Mouse (Mus musculus): ENCODE measurements around the gene Gramd4. TPM values are rescaled to one million over a fixed set of nuclear protein-coding genes. Genes with fewer than 3 reads are reported as not detected.

Gramd4 gene
- polyA plus RNA-seq, 1 experiment from 2014 or later = 18.7 TPM

DNA sequence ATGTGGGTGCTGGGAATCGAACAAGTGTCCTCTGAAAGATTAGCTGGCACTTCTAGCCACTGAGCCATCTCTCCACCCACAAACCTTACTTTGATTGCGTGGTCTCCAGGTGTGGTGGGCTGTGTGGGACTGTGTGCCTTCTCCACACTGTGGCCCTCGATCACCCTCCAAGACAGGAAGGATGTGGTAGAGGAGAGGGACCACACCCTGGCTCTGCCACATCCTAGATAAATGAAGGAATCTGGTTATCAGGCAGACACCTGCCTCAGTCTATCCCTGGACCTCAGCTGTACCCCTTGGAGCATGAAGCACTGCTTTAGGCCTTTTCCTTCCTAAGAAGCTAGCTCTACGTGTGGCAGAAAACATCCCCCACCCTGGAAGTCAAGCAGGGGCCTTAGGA, 65.9 kb downstream of the Gramd4 start:
- H3K27ac ChIP-seq (ENCODE audit: low read length) = no peak overlapping the region
- H3K9ac ChIP-seq (ENCODE audit: low read length) = no peak overlapping the region
- H3K4me2 ChIP-seq (ENCODE audit: low read depth, low read length) = no peak overlapping the region
- no peak overlapping the region for H3K4me3 ChIP-seq (ENCODE audit: low read length)
- 81% methylated on average over 4 of the region's 4 CpGs for WGBS
- ATAC-seq (replicated peaks; ENCODE audit: extremely low read depth, insufficient read depth, low FRiP score) = no peak
- no peaks in the 10 kb centered on the region for H3K9me3 ChIP-seq (replicated peaks; ENCODE audit: control insufficient read depth, low read length)
- peaks cover 11% of the 10 kb centered on the region; the same call in 1 of the 2 replicates for H3K4me1 ChIP-seq (ENCODE audit: control insufficient read depth, insufficient read depth, low read length)
- no peaks in the 10 kb centered on the region for H3K27me3 ChIP-seq (ENCODE audit: control insufficient read depth, insufficient read depth, low read length)
- peaks cover 49% of the 10 kb centered on the region for H3K36me3 ChIP-seq (ENCODE audit: control insufficient read depth, insufficient read depth)

DNA sequence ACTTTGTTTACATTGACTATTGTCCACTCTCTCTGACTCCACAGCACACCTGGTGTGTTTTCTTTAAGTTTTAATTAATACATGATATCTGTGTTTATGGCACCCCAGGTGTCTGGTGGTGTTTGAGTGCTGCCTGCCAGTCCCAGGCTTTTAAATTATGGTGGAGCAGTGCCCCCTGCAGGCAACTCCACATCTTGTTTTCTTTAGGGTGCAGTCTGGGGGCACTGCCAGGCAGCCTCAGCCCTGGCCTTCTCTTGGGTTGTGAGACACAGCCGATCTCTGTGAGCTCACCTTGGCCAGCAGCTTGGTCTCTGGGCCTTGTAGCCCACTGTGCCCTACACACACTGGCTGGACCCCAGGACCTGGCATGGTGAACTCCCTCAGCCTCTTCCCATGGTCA, 66.9 kb downstream of the Gramd4 start:
- H3K4me3 ChIP-seq (ENCODE audit: low read length) = no peak overlapping the region
- no peak overlapping the region for H3K4me2 ChIP-seq (ENCODE audit: low read depth, low read length)
- WGBS = 30% methylated on average over 1 of the region's 1 CpGs
- no peak overlapping the region for H3K27ac ChIP-seq (ENCODE audit: low read length)
- H3K36me3 ChIP-seq (ENCODE audit: control insufficient read depth, insufficient read depth) = peaks cover 53% of the 10 kb centered on the region
- H3K27me3 ChIP-seq (ENCODE audit: control insufficient read depth, insufficient read depth, low read length) = no peaks in the 10 kb centered on the region
- no peak overlapping the region for H3K9ac ChIP-seq (ENCODE audit: low read length)
- peaks cover 11% of the 10 kb centered on the region; the same call in 1 of the 2 replicates for H3K4me1 ChIP-seq (ENCODE audit: control insufficient read depth, insufficient read depth, low read length)
- no peaks in the 10 kb centered on the region for H3K9me3 ChIP-seq (replicated peaks; ENCODE audit: control insufficient read depth, low read length)
- ATAC-seq (replicated peaks; ENCODE audit: extremely low read depth, insufficient read depth, low FRiP score) = peak; percentile 15; the same call in 1 of the 2 replicates

GRCm38 (mm10) chr15:86129036-86129435, 71.5 kb downstream of the Gramd4 start:
- peaks cover 57% of the 10 kb centered on the region for H3K36me3 ChIP-seq (ENCODE audit: control insufficient read depth, insufficient read depth)
- H3K9me3 ChIP-seq (replicated peaks; ENCODE audit: control insufficient read depth, low read length) = no peaks in the 10 kb centered on the region
- 83% methylated on average over 3 of the region's 3 CpGs for WGBS
- H3K9ac ChIP-seq (ENCODE audit: low read length) = no peak overlapping the region
- H3K4me1 ChIP-seq (ENCODE audit: control insufficient read depth, insufficient read depth, low read length) = 0 out of 2 replicates have a peak, but pooled peaks cover 5% of the 10 kb centered on the region
- no peak for ATAC-seq (replicated peaks; ENCODE audit: extremely low read depth, insufficient read depth, low FRiP score)
- no peak overlapping the region for H3K27ac ChIP-seq (ENCODE audit: low read length)
- no peak overlapping the region for H3K4me2 ChIP-seq (ENCODE audit: low read depth, low read length)
- no peak overlapping the region for H3K4me3 ChIP-seq (ENCODE audit: low read length)
- no peaks in the 10 kb centered on the region for H3K27me3 ChIP-seq (ENCODE audit: control insufficient read depth, insufficient read depth, low read length)

GRCm38 (mm10) chr15:86130657-86131056, 73.2 kb downstream of the Gramd4 start:
- Histone ChIP-seq H3K4me2 (ENCODE audit: low read depth, low read length) (no peak overlapping the region), H3K9me3 (replicated peaks; ENCODE audit: control insufficient read depth, low read length) (no peaks in the 10 kb centered on the region), H3K9ac (ENCODE audit: low read length) (no peak overlapping the region), H3K27ac (ENCODE audit: low read length) (no peak overlapping the region), H3K36me3 (ENCODE audit: control insufficient read depth, insufficient read depth) (peaks cover 55% of the 10 kb centered on the region), H3K27me3 (ENCODE audit: control insufficient read depth, insufficient read depth, low read length) (no peaks in the 10 kb centered on the region), H3K4me1 (ENCODE audit: control insufficient read depth, insufficient read depth, low read length) (0 out of 2 replicates have a peak, but pooled peaks cover 5% of the 10 kb centered on the region), H3K4me3 (ENCODE audit: low read length) (no peak overlapping the region)
- no peak for ATAC-seq (replicated peaks; ENCODE audit: extremely low read depth, insufficient read depth, low FRiP score)
- 92% methylated on average over 10 of the region's 10 CpGs for WGBS

GRCm38 (mm10) chr15:86134941-86135783, 77.7 kb downstream of the Gramd4 start:
- H3K36me3 ChIP-seq (ENCODE audit: control insufficient read depth, insufficient read depth) = peaks cover 35% of the 10 kb centered on the region
- no peak overlapping the region for H3K4me3 ChIP-seq (ENCODE audit: low read length)
- no peaks in the 10 kb centered on the region for H3K9me3 ChIP-seq (replicated peaks; ENCODE audit: control insufficient read depth, low read length)
- H3K4me1 ChIP-seq (ENCODE audit: control insufficient read depth, insufficient read depth, low read length) = no peaks in the 10 kb centered on the region
- no peak overlapping the region for H3K9ac ChIP-seq (ENCODE audit: low read length)
- WGBS = 33% methylated on average over 18 of the region's 18 CpGs
- no peaks in the 10 kb centered on the region for H3K27me3 ChIP-seq (ENCODE audit: control insufficient read depth, insufficient read depth, low read length)
- no peak overlapping the region for H3K27ac ChIP-seq (ENCODE audit: low read length)
- ATAC-seq (replicated peaks; ENCODE audit: extremely low read depth, insufficient read depth, low FRiP score) = peak; percentile 56
- no peak overlapping the region for H3K4me2 ChIP-seq (ENCODE audit: low read depth, low read length)

DNA sequence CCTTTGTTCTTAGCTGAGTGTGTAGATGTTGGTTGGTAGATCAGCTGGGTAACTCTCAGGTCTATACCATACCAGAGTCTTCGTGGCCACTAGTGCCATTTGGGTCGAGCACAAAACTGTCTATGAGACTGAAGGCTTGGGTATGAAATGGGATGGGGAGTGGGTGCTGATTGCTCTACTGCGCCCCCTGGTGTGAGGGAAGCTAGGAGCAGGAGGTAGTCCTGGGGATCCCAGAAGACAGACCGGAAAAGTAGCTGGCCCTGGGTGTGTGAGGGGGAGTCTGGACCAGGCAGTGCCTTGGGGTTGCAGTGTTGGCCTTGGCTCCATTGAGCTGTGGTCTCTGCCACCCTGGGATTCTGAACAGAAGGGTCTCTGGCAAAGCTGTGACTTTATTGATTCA, 80.1 kb downstream of the Gramd4 start:
- 60% methylated on average over 4 of the region's 4 CpGs for WGBS
- ATAC-seq (replicated peaks; ENCODE audit: extremely low read depth, insufficient read depth, low FRiP score) = no peak
- Histone ChIP-seq H3K4me1 (ENCODE audit: control insufficient read depth, insufficient read depth, low read length) (no peaks in the 10 kb centered on the region), H3K27ac (ENCODE audit: low read length) (no peak overlapping the region), H3K36me3 (ENCODE audit: control insufficient read depth, insufficient read depth) (peaks cover 34% of the 10 kb centered on the region), H3K9me3 (replicated peaks; ENCODE audit: control insufficient read depth, low read length) (no peaks in the 10 kb centered on the region), H3K9ac (ENCODE audit: low read length) (no peak overlapping the region), H3K27me3 (ENCODE audit: control insufficient read depth, insufficient read depth, low read length) (no peaks in the 10 kb centered on the region), H3K4me3 (ENCODE audit: low read length) (no peak overlapping the region), H3K4me2 (ENCODE audit: low read depth, low read length) (no peak overlapping the region)

DNA sequence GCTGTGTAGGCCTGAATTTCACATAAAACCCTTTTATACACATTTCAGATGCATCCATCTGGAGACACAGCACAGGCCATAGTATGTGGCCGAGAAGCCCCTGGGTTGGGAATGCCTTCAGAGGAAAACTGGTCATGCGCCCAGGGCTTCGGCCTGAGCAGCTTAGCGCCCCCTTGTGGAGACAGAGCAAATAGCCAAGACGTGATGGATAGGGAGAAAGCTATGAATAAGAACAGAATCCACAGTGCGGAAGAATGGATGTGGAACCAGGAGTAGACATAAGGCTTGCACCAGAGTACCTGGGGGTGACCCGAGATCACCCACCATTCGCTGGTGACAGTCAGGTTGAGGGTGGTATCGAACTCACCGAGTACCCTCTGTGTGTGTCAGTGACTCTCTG, 82.8 kb downstream of the Gramd4 start:
- Histone ChIP-seq H3K4me1 (ENCODE audit: control insufficient read depth, insufficient read depth, low read length) (no peaks in the 10 kb centered on the region), H3K27me3 (ENCODE audit: control insufficient read depth, insufficient read depth, low read length) (no peaks in the 10 kb centered on the region), H3K9me3 (replicated peaks; ENCODE audit: control insufficient read depth, low read length) (no peaks in the 10 kb centered on the region), H3K27ac (ENCODE audit: low read length) (no peak overlapping the region), H3K4me3 (ENCODE audit: low read length) (no peak overlapping the region), H3K9ac (ENCODE audit: low read length) (no peak overlapping the region), H3K4me2 (ENCODE audit: low read depth, low read length) (no peak overlapping the region), H3K36me3 (ENCODE audit: control insufficient read depth, insufficient read depth) (peaks cover 36% of the 10 kb centered on the region)
- ATAC-seq (replicated peaks; ENCODE audit: extremely low read depth, insufficient read depth, low FRiP score) = no peak
- WGBS = 36% methylated on average over 10 of the region's 10 CpGs

DNA sequence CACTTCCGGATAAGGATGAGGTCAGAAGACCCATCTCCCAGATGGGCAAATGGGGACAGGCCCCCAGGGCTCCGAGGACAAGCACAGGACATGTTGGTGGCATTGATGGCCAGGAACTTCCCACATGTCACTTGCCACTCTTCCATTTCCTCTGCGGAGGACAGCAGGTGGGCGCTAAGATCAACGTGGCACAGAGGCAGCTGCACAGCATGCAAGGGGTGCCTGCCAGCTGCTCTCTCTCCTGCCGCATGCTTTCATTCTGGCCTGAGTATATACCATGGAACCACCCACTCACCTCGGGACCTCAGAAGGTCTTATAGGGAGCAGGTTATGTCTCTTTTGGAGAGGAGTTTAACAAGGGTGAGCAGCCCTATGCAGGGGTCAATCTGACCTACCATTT, 87.1 kb downstream of the Gramd4 start:
- no peak overlapping the region for H3K4me3 ChIP-seq (ENCODE audit: low read length)
- H3K4me1 ChIP-seq (ENCODE audit: control insufficient read depth, insufficient read depth, low read length) = no peaks in the 10 kb centered on the region
- H3K9ac ChIP-seq (ENCODE audit: low read length) = no peak overlapping the region
- H3K36me3 ChIP-seq (ENCODE audit: control insufficient read depth, insufficient read depth) = peaks cover 51% of the 10 kb centered on the region
- 82% methylated on average over 7 of the region's 7 CpGs for WGBS
- no peak overlapping the region for H3K4me2 ChIP-seq (ENCODE audit: low read depth, low read length)
- H3K27me3 ChIP-seq (ENCODE audit: control insufficient read depth, insufficient read depth, low read length) = no peaks in the 10 kb centered on the region
- H3K27ac ChIP-seq (ENCODE audit: low read length) = no peak overlapping the region
- no peaks in the 10 kb centered on the region for H3K9me3 ChIP-seq (replicated peaks; ENCODE audit: control insufficient read depth, low read length)
- ATAC-seq (replicated peaks; ENCODE audit: extremely low read depth, insufficient read depth, low FRiP score) = no peak

GRCm38 (mm10) chr15:86145046-86145445, 87.6 kb downstream of the Gramd4 start:
- H3K27me3 ChIP-seq (ENCODE audit: control insufficient read depth, insufficient read depth, low read length) = no peaks in the 10 kb centered on the region
- H3K4me1 ChIP-seq (ENCODE audit: control insufficient read depth, insufficient read depth, low read length) = no peaks in the 10 kb centered on the region
- 77% methylated on average over 7 of the region's 7 CpGs for WGBS
- no peak overlapping the region for H3K4me2 ChIP-seq (ENCODE audit: low read depth, low read length)
- H3K9ac ChIP-seq (ENCODE audit: low read length) = no peak overlapping the region
- H3K36me3 ChIP-seq (ENCODE audit: control insufficient read depth, insufficient read depth) = peaks cover 53% of the 10 kb centered on the region
- no peak overlapping the region for H3K4me3 ChIP-seq (ENCODE audit: low read length)
- ATAC-seq (replicated peaks; ENCODE audit: extremely low read depth, insufficient read depth, low FRiP score) = no peak
- no peaks in the 10 kb centered on the region for H3K9me3 ChIP-seq (replicated peaks; ENCODE audit: control insufficient read depth, low read length)
- no peak overlapping the region for H3K27ac ChIP-seq (ENCODE audit: low read length)
